Mouse (Mus musculus) lung, postnatal 0 days (tissue): ENCODE results near the gene Schip1. TPM values are rescaled to one million over a fixed set of nuclear protein-coding genes. Genes with fewer than 3 reads are reported as not detected.

Source experiments
- ATAC-seq: fragments of 200-750 bp; cut with Nextera tagmentation; 2 replicates; pipeline ENCODE4 v1.8.0; 2017; ENCODE audit warnings: moderate library complexity
- DNase-seq: peaks from one replicate; pipeline ENCODE4 v3.0.0-alpha.2; 2016; ENCODE audit warnings: low spot score
- H3K27ac ChIP-seq: fragments of 300-500 bp; sonication (generic); 2 replicates; pipeline ENCODE4 v1.5.1; 2014; ENCODE audit warnings: antibody characterized with exemption, mild to moderate bottlenecking, low read length, mixed read lengths
- H3K27me3 ChIP-seq: fragments of 300-500 bp; sonication (generic); replicated peaks from 2 replicates; pipeline ENCODE4 v1.6.1; 2014; ENCODE audit warnings: low read length, mixed read lengths; ENCODE audit not compliant: insufficient read depth
- H3K36me3 ChIP-seq: fragments of 300-500 bp; sonication (generic); 2 replicates; pipeline ENCODE4 v1.6.1; 2014; ENCODE audit warnings: low read length, mixed read lengths; ENCODE audit not compliant: insufficient read depth
- H3K4me1 ChIP-seq: fragments of 300-500 bp; sonication (generic); 2 replicates; pipeline ENCODE4 v1.6.1; 2014; ENCODE audit warnings: antibody characterized with exemption, low read depth, low read length, mixed read lengths; ENCODE audit not compliant: insufficient read depth
- H3K4me2 ChIP-seq: fragments of 300-500 bp; sonication (generic); replicated peaks from 2 replicates; pipeline ENCODE4 v1.6.1; 2014; ENCODE audit warnings: low read depth, mild to moderate bottlenecking, low read length, moderate library complexity, mixed read lengths
- H3K4me3 ChIP-seq: fragments of 300-500 bp; sonication (generic); 2 replicates; pipeline ENCODE4 v1.5.1; 2014; ENCODE audit warnings: low read depth, low read length
- H3K9ac ChIP-seq: fragments of 300-500 bp; sonication (generic); replicated peaks from 2 replicates; pipeline ENCODE4 v1.6.1; 2014; ENCODE audit warnings: low read depth, mild to moderate bottlenecking
- H3K9me3 ChIP-seq: fragments of 300-500 bp; sonication (generic); 2 replicates; pipeline ENCODE4 v1.6.1; 2016; ENCODE audit warnings: low read length, mixed read lengths
- CTCF ChIP-seq: IDR thresholded peaks from 2 replicates; pipeline ENCODE4 v1.5.1; 2016; ENCODE audit warnings: antibody characterized with exemption, mild to moderate bottlenecking
- EP300 ChIP-seq: IDR thresholded peaks from 2 replicates; pipeline ENCODE4 v1.6.1; 2016; ENCODE audit warnings: antibody characterized with exemption, mild to moderate bottlenecking, control low read depth
- WGBS: fragments of 180-500 bp; shearing (Covaris S2); extraction: QIAGEN DNeasy Blood & Tissue Kit; methylation state at CpG from one replicate; pipeline ENCODE4 v1.1.7; 2014; 5-methylcytosine and 5-hydroxymethylcytosine counted together
- polyA plus RNA-seq: library from polyadenylated mRNA; unstranded; fragments of >200 nt; fragmentation: Nextera tagmentation; extraction: Ambion mirVana; gene quantifications from 2 replicates; pipeline ENCODE4 v1.2.1, GENCODE M21; 2015

Schip1 gene
- polyA plus RNA-seq, 1 experiment from 2014 or later: 52.2 TPM

DNA sequence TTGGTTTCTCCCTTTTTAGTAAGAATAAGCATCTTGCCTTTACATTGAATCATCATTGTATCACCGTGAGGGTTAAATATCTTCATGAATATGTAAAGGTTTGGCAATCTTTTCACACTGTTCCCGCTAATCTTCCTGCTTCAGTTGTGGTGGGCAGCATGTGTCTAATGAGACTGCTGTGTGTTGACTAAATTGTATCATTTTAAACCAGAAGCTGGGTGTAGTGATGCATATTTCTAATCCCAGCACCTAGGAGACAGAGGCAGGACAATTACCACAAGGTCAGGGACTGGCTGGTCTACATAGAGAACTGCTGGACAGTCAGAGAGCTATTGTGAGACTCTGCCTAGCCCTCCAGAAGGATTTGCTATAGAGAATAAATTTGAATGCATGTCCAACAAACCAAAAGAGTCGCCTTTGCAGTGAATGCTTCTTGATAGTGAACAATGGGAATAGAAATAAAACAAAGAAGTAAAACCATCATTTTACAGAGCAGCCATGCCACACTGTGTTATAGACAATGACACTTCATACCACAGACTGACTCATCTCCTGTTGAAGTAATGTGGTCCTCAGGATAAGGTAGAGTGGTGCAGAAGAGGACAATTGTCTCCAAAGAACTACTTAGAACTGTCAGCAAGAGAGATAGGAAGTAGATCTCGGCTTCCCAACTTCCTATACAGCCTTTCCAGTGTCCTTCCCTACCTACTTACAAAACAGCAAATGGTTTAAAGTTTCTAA lies 137.7 kb downstream of the Schip1 start:
- Histone ChIP-seq H3K9ac (no peak overlapping the region), H3K27ac (no peak overlapping the region), H3K9me3 (no peaks in the 10 kb centered on the region), H3K4me2 (no peak overlapping the region), H3K4me3 (no peak overlapping the region), H3K27me3 (no peaks in the 10 kb centered on the region), H3K4me1 (no peaks in the 10 kb centered on the region), H3K36me3 (no peaks in the 10 kb centered on the region)
- DNase-seq (no peak), ATAC-seq (no peak)
- TF ChIP-seq EP300 (no peak), CTCF (no peak)
- WGBS: 80% methylated on average over 4 of the region's 4 CpGs

DNA sequence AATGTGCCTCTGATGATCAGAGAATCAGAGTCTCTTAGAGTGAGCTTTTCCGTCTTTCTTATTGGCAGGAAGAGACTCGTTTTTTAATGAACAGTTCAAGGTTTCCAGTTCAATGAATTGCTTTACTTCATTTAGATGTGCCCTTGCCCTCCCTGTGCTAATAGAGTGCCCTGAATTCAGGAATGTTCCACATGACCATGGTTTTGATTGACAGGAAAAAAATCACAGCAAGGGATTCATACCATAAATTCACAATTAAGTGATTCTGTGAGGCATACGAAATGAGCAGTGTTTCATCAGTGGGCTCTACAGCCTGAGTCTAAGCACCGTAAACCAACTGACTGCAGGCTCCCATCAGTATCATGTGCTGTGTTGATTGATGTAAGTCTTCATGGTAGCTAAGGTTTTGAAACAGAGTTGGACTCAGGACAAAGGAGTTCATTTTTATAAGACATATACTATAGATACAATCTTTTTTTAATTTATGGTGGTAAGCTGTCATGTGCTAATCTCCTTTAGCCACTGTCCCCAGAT lies 139.4 kb downstream of the Schip1 start:
- no peak overlapping the region for H3K4me2 ChIP-seq
- H3K4me3 ChIP-seq: no peak overlapping the region
- H3K9ac ChIP-seq: no peak overlapping the region
- TF ChIP-seq CTCF: no peak
- TF ChIP-seq EP300: no peak
- H3K36me3 ChIP-seq: no peaks in the 10 kb centered on the region
- H3K27me3 ChIP-seq: no peaks in the 10 kb centered on the region
- ATAC-seq (no peak), DNase-seq (no peak)
- WGBS: 65% methylated on average over 4 of the region's 4 CpGs
- no peaks in the 10 kb centered on the region for H3K9me3 ChIP-seq
- no peak overlapping the region for H3K27ac ChIP-seq
- no peaks in the 10 kb centered on the region for H3K4me1 ChIP-seq

DNA sequence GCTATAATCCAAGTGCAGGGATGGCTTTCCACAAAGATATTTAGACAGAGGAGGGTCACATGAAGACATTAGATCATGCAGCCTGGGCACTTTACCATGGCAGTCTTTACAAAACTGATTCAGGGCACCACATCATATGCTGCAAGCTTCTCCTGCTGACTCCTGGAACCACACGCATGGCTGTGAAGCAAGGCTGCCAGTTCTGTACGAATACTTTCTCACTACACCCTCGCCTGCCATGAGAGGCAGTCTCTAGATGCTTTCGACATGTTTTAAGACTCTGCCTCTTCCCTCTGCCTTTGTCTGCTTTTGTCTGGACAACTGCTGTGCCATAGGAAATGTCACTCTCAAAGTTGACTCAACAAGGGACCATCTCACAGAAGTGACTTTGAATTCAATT lies 145.8 kb downstream of the Schip1 start:
- DNase-seq (no peak), ATAC-seq (no peak)
- Histone ChIP-seq H3K27ac (no peak overlapping the region), H3K9ac (no peak overlapping the region), H3K27me3 (no peaks in the 10 kb centered on the region), H3K36me3 (no peaks in the 10 kb centered on the region), H3K4me2 (no peak overlapping the region), H3K4me3 (no peak overlapping the region), H3K4me1 (no peaks in the 10 kb centered on the region), H3K9me3 (no peaks in the 10 kb centered on the region)
- 65% methylated on average over 4 of the region's 4 CpGs for WGBS
- TF ChIP-seq EP300: no peak
- no peak for TF ChIP-seq CTCF

DNA sequence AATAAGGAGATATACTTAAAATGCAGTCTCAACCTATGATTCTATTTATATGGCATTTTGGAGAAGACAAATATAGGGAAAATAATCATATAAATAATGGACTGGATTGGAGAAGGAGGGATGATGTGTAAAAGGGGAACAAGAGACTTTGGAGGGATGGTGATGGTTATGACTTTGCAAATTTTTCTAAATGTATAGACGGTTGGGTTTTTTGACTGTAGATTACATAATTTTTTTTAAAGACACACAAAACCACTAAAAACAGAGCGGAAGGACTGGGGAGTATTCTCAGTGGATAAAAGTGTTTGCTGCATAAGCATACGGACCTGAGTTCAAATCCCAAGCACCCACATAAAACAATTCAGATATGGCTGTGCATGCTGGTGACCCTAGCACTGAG lies 156.8 kb downstream of the Schip1 start:
- H3K4me3 ChIP-seq: no peak overlapping the region
- H3K9ac ChIP-seq: no peak overlapping the region
- no peaks in the 10 kb centered on the region for H3K4me1 ChIP-seq
- ATAC-seq (no peak), DNase-seq (no peak)
- no peaks in the 10 kb centered on the region for H3K27me3 ChIP-seq
- no peaks in the 10 kb centered on the region for H3K9me3 ChIP-seq
- TF ChIP-seq CTCF: no peak
- no peak overlapping the region for H3K27ac ChIP-seq
- H3K4me2 ChIP-seq: no peak overlapping the region
- no peaks in the 10 kb centered on the region for H3K36me3 ChIP-seq
- 88% methylated on average over 3 of the region's 3 CpGs for WGBS

DNA sequence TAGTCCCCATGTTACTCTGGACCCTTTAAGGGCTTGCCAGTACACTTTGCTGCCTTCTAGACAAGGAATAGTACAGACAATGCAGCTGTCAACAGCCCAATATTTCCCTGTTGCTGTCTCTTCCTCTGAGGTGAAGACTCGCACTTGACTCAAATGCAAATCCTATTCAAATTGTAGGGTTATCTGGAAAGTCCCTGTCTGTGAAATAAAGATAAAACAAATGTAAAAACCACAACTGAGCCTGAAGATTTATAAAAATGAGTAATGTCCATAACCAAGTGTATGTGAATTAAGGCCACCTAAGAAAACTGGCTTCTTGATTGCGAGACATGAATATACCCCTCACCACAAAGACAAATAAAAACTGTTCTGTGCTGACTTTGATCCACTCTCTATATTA lies 175.3 kb downstream of the Schip1 start:
- ATAC-seq (no peak), DNase-seq (no peak)
- no peak overlapping the region for H3K4me2 ChIP-seq
- WGBS: 89% methylated on average over 2 of the region's 2 CpGs
- H3K9ac ChIP-seq: no peak overlapping the region
- no peaks in the 10 kb centered on the region for H3K4me1 ChIP-seq
- H3K4me3 ChIP-seq: no peak overlapping the region
- H3K27ac ChIP-seq: no peak overlapping the region
- no peaks in the 10 kb centered on the region for H3K27me3 ChIP-seq
- TF ChIP-seq EP300 (no peak), CTCF (no peak)
- no peaks in the 10 kb centered on the region for H3K9me3 ChIP-seq
- H3K36me3 ChIP-seq: no peaks in the 10 kb centered on the region

DNA sequence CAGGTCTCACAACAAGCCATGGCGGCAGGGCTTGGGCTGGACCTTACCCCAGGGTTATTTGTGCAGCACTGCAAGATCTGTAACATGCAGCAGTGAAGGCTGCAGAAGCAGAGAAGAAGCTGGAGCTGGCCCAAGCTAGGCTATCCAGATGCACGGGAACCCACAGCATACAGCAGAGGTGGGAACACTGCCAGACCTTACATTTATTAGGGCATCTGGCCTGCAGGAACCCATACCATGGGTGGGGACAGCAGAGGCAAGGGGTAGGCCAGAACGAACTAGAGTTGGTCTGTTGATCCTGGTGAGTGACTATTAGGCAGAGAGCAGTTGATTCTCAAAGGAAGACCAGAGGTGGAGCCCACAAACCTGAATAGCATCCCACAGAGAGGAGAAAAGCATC lies 178.6 kb downstream of the Schip1 start:
- no peaks in the 10 kb centered on the region for H3K9me3 ChIP-seq
- no peak overlapping the region for H3K4me2 ChIP-seq
- H3K27ac ChIP-seq: no peak overlapping the region
- 65% methylated on average over 3 of the region's 3 CpGs for whole genome bisulfite sequencing
- H3K4me3 ChIP-seq: no peak overlapping the region
- no peaks in the 10 kb centered on the region for H3K36me3 ChIP-seq
- no peak for DNase-seq
- no peak overlapping the region for H3K9ac ChIP-seq
- TF ChIP-seq CTCF (no peak), EP300 (no peak)
- no peak for ATAC-seq
- H3K27me3 ChIP-seq: no peaks in the 10 kb centered on the region
- no peaks in the 10 kb centered on the region for H3K4me1 ChIP-seq
